Mouse (Mus musculus): ENCODE measurements around the gene Krt6a. TPM values are rescaled to one million over a fixed set of nuclear protein-coding genes. Genes with fewer than 3 reads are reported as not detected.

Krt6a gene
- 0.02 and 0.88 TPM in 2 replicates for polyA plus RNA-seq (2012; rRNA removed)

GRCm38 (mm10) chr15:101694207-101694606 is at the start of gene Krt6a:
Gene Krt6a, minus strand, starts transcription at chr15:101694307.

GRCm38 (mm10) chr15:101742711-101743110 is 48.6 kb upstream of the Krt6a start, which contains the start of gene Krt71:
Gene Krt71, minus strand, starts transcription at chr15:101743109.

GRCm38 (mm10) chr15:101712720-101713119 is 18.6 kb upstream of the Krt6a start, which contains the start of gene Krt5:
Gene Krt5, minus strand, starts transcription at chr15:101712898.

GRCm38 (mm10) chr15:101680187-101680586 is 13.9 kb downstream of the Krt6a start, which contains the start of gene Krt6b:
Gene Krt6b, minus strand, starts transcription at chr15:101680287.

GRCm38 (mm10) chr15:101647280-101647679 is 46.8 kb downstream of the Krt6a start, which contains the start of gene Gm5478:
Gene Gm5478, minus strand, starts transcription at chr15:101647380.

Other genes with a start within 250 kb of the Krt6a start
- not detected in 2 replicates for gene Krt88, start 246.6 kb downstream of the Krt6a start, polyA plus RNA-seq (2012; rRNA removed)
- gene Krt81, start 230.6 kb downstream of the Krt6a start, polyA plus RNA-seq (2012; rRNA removed): not detected in 2 replicates
- not detected in 2 replicates for gene Krt86, start 220.8 kb downstream of the Krt6a start, polyA plus RNA-seq (2012; rRNA removed)
- gene Krt83, start 202.8 kb downstream of the Krt6a start, polyA plus RNA-seq (2012; rRNA removed): 0.05 TPM in 1 of 2 replicates, not detected in the other
- not detected in 2 replicates for gene Gm49425, start 177.0 kb downstream of the Krt6a start, polyA plus RNA-seq (2012; rRNA removed)
- 0.04 TPM in 1 of 2 replicates, not detected in the other for gene Krt84, start 161.5 kb downstream of the Krt6a start, polyA plus RNA-seq (2012; rRNA removed)
- gene Krt82, start 143.6 kb downstream of the Krt6a start, polyA plus RNA-seq (2012; rRNA removed): not detected in 2 replicates
- gene Krt90, start 131.4 kb downstream of the Krt6a start, polyA plus RNA-seq (2012; rRNA removed): 0.05 and 0.08 TPM in 2 replicates
- gene Krt75, start 120.4 kb downstream of the Krt6a start, polyA plus RNA-seq (2012; rRNA removed): 0.04 and 0.21 TPM in 2 replicates
- not detected in 2 replicates for gene Gm5414, start 66.1 kb downstream of the Krt6a start, polyA plus RNA-seq (2012; rRNA removed)
- not detected in 2 replicates for gene Gm5478, start 46.9 kb downstream of the Krt6a start, polyA plus RNA-seq (2012; rRNA removed)
- gene Krt6b, start 14.0 kb downstream of the Krt6a start, polyA plus RNA-seq (2012; rRNA removed): not detected in 2 replicates
- gene Krt5, start 18.6 kb upstream of the Krt6a start, polyA plus RNA-seq (2012; rRNA removed): 5.6 and 59.9 TPM in 2 replicates
- 0.04 and 0.24 TPM in 2 replicates for gene Krt71, start 48.8 kb upstream of the Krt6a start, polyA plus RNA-seq (2012; rRNA removed)
- 0.15 TPM in 1 of 2 replicates, not detected in the other for gene Krt72, start 92.2 kb upstream of the Krt6a start, polyA plus RNA-seq (2012; rRNA removed)
- 0.76 and 0.79 TPM in 2 replicates for gene Krt73, start 108.0 kb upstream of the Krt6a start, polyA plus RNA-seq (2012; rRNA removed)
- not detected in 2 replicates for gene Krt2, start 123.9 kb upstream of the Krt6a start, polyA plus RNA-seq (2012; rRNA removed)
- 8.5 and 15.9 TPM in 2 replicates for gene Krt1, start 156.5 kb upstream of the Krt6a start, polyA plus RNA-seq (2012; rRNA removed)
- 0.39 and 1.2 TPM in 2 replicates for gene Krt77, start 175.4 kb upstream of the Krt6a start, polyA plus RNA-seq (2012; rRNA removed)
- not detected in 2 replicates for gene Krt76, start 198.6 kb upstream of the Krt6a start, polyA plus RNA-seq (2012; rRNA removed)
- 0.07 and 3.0 TPM in 2 replicates for gene Krt4, start 230.4 kb upstream of the Krt6a start, polyA plus RNA-seq (2012; rRNA removed)
- 0.25 and 0.35 TPM in 2 replicates for gene Krt79, start 246.0 kb upstream of the Krt6a start, polyA plus RNA-seq (2012; rRNA removed)

Data from central nervous system, embryonic 14 days (tissue).